9 mouse cellular contexts compared by ENCODE assay signal in genomic region chr1:74054007-74054406, GRCm38 (mm10).
A peak's percentile ranks its signal among the peaks of the same experiment; 100 is the strongest.
DNase-seq lines count a peak whose midpoint lies in the region; ATAC-seq lines count a peak whose summit lies in the region.
"Had no signal": no experiment of that assay in that cellular context is flagged by ENCODE, and none has a peak within 500 bp of the region (broad histone marks: within the 10 kb centered on the region; RNA-seq: fewer than 3 reads in every experiment).

No protein-coding gene starts in this region.

- peak overlapping the region; percentile 17 for H3K4me2 ChIP-seq in heart, embryonic 11.5 days
- H3K4me2 ChIP-seq in liver, embryonic 11.5 days, result no peak overlapping the region
- no peak overlapping the region for H3K4me2 ChIP-seq in forebrain, embryonic 11.5 days (ENCODE audit: low read depth, low read length, severe bottlenecking)
- H3K4me2 ChIP-seq: forebrain, embryonic 15.5 days had no signal

- no peak overlapping the region for H3K4me3 ChIP-seq in heart, embryonic 11.5 days (ENCODE audit: low read depth, low read length)
- no peak overlapping the region for H3K4me3 ChIP-seq in liver, embryonic 11.5 days (ENCODE audit: low read depth, low read length)
- no peak overlapping the region for H3K4me3 ChIP-seq in forebrain, embryonic 11.5 days (ENCODE audit: low read depth, low read length)
- H3K4me3 ChIP-seq: forebrain, embryonic 15.5 days had no signal

- peaks cover 62% of the 10 kb centered on the region for H3K4me1 ChIP-seq in heart, embryonic 11.5 days (ENCODE audit: control insufficient read depth, insufficient read depth, low read length)
- 0 out of 2 replicates have a peak, but pooled peaks cover 3% of the 10 kb centered on the region for H3K4me1 ChIP-seq in liver, embryonic 11.5 days (replicated peaks; ENCODE audit: control insufficient read depth, insufficient read depth, low read length)
- H3K4me1 ChIP-seq in forebrain, embryonic 11.5 days (replicated peaks; ENCODE audit: control insufficient read depth, insufficient read depth, low read length), result no peaks in the 10 kb centered on the region
- H3K4me1 ChIP-seq: forebrain, embryonic 15.5 days had no signal

- H3K36me3 ChIP-seq in heart, embryonic 11.5 days (ENCODE audit: control insufficient read depth, insufficient read depth, low read length), result no peaks in the 10 kb centered on the region
- H3K36me3 ChIP-seq in liver, embryonic 11.5 days (ENCODE audit: control insufficient read depth, insufficient read depth, low read length), result no peaks in the 10 kb centered on the region
- H3K36me3 ChIP-seq in forebrain, embryonic 11.5 days (ENCODE audit: control insufficient read depth, insufficient read depth, low read length), result no peaks in the 10 kb centered on the region
- H3K36me3 ChIP-seq: forebrain, embryonic 15.5 days had no signal

- H3K9ac ChIP-seq in heart, embryonic 11.5 days (ENCODE audit: low read depth, low read length), result peak overlapping the region; percentile 55; the same call in 1 of the 2 replicates
- H3K9ac ChIP-seq in liver, embryonic 11.5 days (ENCODE audit: low read depth, low read length), result no peak overlapping the region
- no peak overlapping the region for H3K9ac ChIP-seq in forebrain, embryonic 11.5 days (ENCODE audit: low read length)
- H3K9ac ChIP-seq: forebrain, embryonic 15.5 days had no signal

- no peaks in the 10 kb centered on the region for H3K27me3 ChIP-seq in heart, embryonic 11.5 days (ENCODE audit: control insufficient read depth, insufficient read depth, low read length)
- 0 out of 2 replicates have a peak, but pooled peaks cover 3% of the 10 kb centered on the region for H3K27me3 ChIP-seq in liver, embryonic 11.5 days (replicated peaks; ENCODE audit: control insufficient read depth, insufficient read depth, low read length)
- no peaks in the 10 kb centered on the region for H3K27me3 ChIP-seq in forebrain, embryonic 11.5 days (ENCODE audit: control insufficient read depth, insufficient read depth, low read length)
- H3K27me3 ChIP-seq: forebrain, embryonic 15.5 days had no signal

- H3K9me3 ChIP-seq in heart, embryonic 11.5 days (replicated peaks; ENCODE audit: control insufficient read depth, low read length), result no peaks in the 10 kb centered on the region
- no peaks in the 10 kb centered on the region for H3K9me3 ChIP-seq in liver, embryonic 11.5 days (ENCODE audit: control insufficient read depth, low read length)
- H3K9me3 ChIP-seq in forebrain, embryonic 11.5 days (ENCODE audit: control insufficient read depth, low read length), result no peaks in the 10 kb centered on the region
- H3K9me3 ChIP-seq: forebrain, embryonic 15.5 days had no signal

- DNase-seq in heart, postnatal 25 days (ENCODE audit: low spot score), result no peak
- DNase-seq in NIH3T3 (ENCODE audit: low read depth), result peak; percentile 84
- DNase-seq in forelimb bud, embryonic 11.5 days (ENCODE audit: low read depth, low spot score), result peak; percentile 68
- DNase-seq in liver, embryonic 11.5 days (ENCODE audit: low spot score), result no peak
- no peak for DNase-seq in thymus, postnatal 36 days
- no peak for DNase-seq in forebrain, embryonic 11.5 days (ENCODE audit: low spot score)

- H3K27ac ChIP-seq in heart, embryonic 11.5 days (ENCODE audit: low read depth, low read length), result peak overlapping the region; percentile 96
- H3K27ac ChIP-seq in liver, embryonic 11.5 days (ENCODE audit: low read depth, low read length), result 0 out of 2 replicates have a peak overlapping the region, but pooled peaks have one; percentile 2
- no peak overlapping the region for H3K27ac ChIP-seq in forebrain, embryonic 11.5 days (ENCODE audit: low read depth, low read length)
- H3K27ac ChIP-seq: forebrain, embryonic 15.5 days had no signal

- intact Hi-C loops in heart, postnatal 25 days (cut with DNase I), result no loop called here

- ATAC-seq in heart, embryonic 11.5 days (replicated peaks; ENCODE audit: insufficient number of reproducible peaks, low FRiP score, low TSS enrichment), result peak; percentile 82
- no peak for ATAC-seq in liver, embryonic 11.5 days (replicated peaks; ENCODE audit: low FRiP score)
- no peak; the same call in 1 of the 2 replicates for ATAC-seq in forebrain, embryonic 11.5 days (replicated peaks; ENCODE audit: low FRiP score)
- ATAC-seq in megakaryocyte progenitor cell, adult 5-6 weeks (replicated peaks; ENCODE audit: poor library complexity), result no peak
- ATAC-seq: forebrain, embryonic 15.5 days had no signal

- 8% methylated on average over 7 of the region's 7 CpGs for WGBS in heart, embryonic 11.5 days (ENCODE audit: insufficient replicate concordance)
- WGBS in liver, embryonic 11.5 days, result 29% methylated on average over 7 of the region's 7 CpGs
- 55% methylated on average over 7 of the region's 7 CpGs for WGBS in forebrain, embryonic 11.5 days

Comparison
In these comparisons a context has a peak if more than half of its experiments do, and no peak if none do; other contexts are left out.
1. DNase-seq: peak in NIH3T3 (single experiment) and forelimb bud, embryonic 11.5 days (single experiment); none in heart, postnatal 25 days (single experiment), liver, embryonic 11.5 days (single experiment), thymus, postnatal 36 days (0 of 2) and forebrain, embryonic 11.5 days (single experiment).